Mouse (Mus musculus): ENCODE data around the gene Cd82.

Gene Cd82

GRCm38 (mm10) chr2:93445237-93445651 is 17.7 kb downstream of the Cd82 start:
- DNase-seq (ENCODE audit: low spot score), result no peak

GRCm38 (mm10) chr2:93444280-93444679 is 18.7 kb downstream of the Cd82 start:
- no peak for DNase-seq (ENCODE audit: low spot score)

- DNase-seq (ENCODE audit: low spot score), result no peak
Observed at GRCm38 (mm10) chr2:93443106-93443505, 19.8 kb downstream of the Cd82 start.

- DNase-seq (ENCODE audit: low spot score), result no peak
Observed at GRCm38 (mm10) chr2:93439812-93440559, 23.0 kb downstream of the Cd82 start.

GRCm38 (mm10) chr2:93439352-93439771 is 23.6 kb downstream of the Cd82 start:
- no peak for DNase-seq (ENCODE audit: low spot score)

GRCm38 (mm10) chr2:93438335-93438734 is 24.6 kb downstream of the Cd82 start:
- DNase-seq (ENCODE audit: low spot score), result no peak

- DNase-seq (ENCODE audit: low spot score), result no peak
Observed at GRCm38 (mm10) chr2:93435577-93435976, 27.4 kb downstream of the Cd82 start.

GRCm38 (mm10) chr2:93434896-93435295 is 28.0 kb downstream of the Cd82 start:
- no peak for DNase-seq (ENCODE audit: low spot score)

GRCm38 (mm10) chr2:93433543-93433942 is 29.4 kb downstream of the Cd82 start:
- DNase-seq (ENCODE audit: low spot score), result no peak

- no peak for DNase-seq (ENCODE audit: low spot score)
Observed at GRCm38 (mm10) chr2:93432600-93433389, 30.1 kb downstream of the Cd82 start.

- DNase-seq (ENCODE audit: low spot score), result no peak
Observed at GRCm38 (mm10) chr2:93431575-93432325, 31.2 kb downstream of the Cd82 start.

GRCm38 (mm10) chr2:93430993-93431392 is 31.9 kb downstream of the Cd82 start:
- no peak for DNase-seq (ENCODE audit: low spot score)

GRCm38 (mm10) chr2:93428004-93428531 is 34.9 kb downstream of the Cd82 start:
- DNase-seq (ENCODE audit: low spot score), result no peak

GRCm38 (mm10) chr2:93427000-93427715 is 35.8 kb downstream of the Cd82 start:
- no peak for DNase-seq (ENCODE audit: low spot score)

GRCm38 (mm10) chr2:93425810-93426209 is 37.1 kb downstream of the Cd82 start:
- no peak for DNase-seq (ENCODE audit: low spot score)

- DNase-seq (ENCODE audit: low spot score), result no peak
Observed at GRCm38 (mm10) chr2:93424307-93424984, 38.5 kb downstream of the Cd82 start.

GRCm38 (mm10) chr2:93421320-93421719 is 41.6 kb downstream of the Cd82 start:
- DNase-seq (ENCODE audit: low spot score), result peak; percentile 72

GRCm38 (mm10) chr2:93419971-93420370 is 43.0 kb downstream of the Cd82 start:
- no peak for DNase-seq (ENCODE audit: low spot score)

GRCm38 (mm10) chr2:93418396-93418795 is 44.5 kb downstream of the Cd82 start:
- peak; percentile 65 for DNase-seq (ENCODE audit: low spot score)

- no peak for DNase-seq (ENCODE audit: low spot score)
Observed at GRCm38 (mm10) chr2:93416874-93417709, 45.8 kb downstream of the Cd82 start.

Measured in c-Kit-positive CD71-positive TER-119-positive erythroid progenitor cells, embryonic 14.5 days (primary cell).